Mouse (Mus musculus) left cerebral cortex, adult 2 months (tissue): ENCODE measurements around the gene Vstm5. TPM values are rescaled to one million over a fixed set of nuclear protein-coding genes. Genes with fewer than 3 reads are reported as not detected.
"Not testable (repeated sequence)": the region's sequence is repeated elsewhere in the genome, so short reads cannot be mapped to it uniquely, and the experiment has no call there.

Source experiments
- DNase-seq, 2 experiments: peaks; one replicate each; pipeline ENCODE4 v3.0.0; 2021 to 2022; ENCODE audit warnings: low spot score in 2 of 2, mixed read lengths in 1 of 2; ENCODE audit errors: extremely low spot score in 1 of 2
- H3K27ac ChIP-seq: fragments of 200-600 bp; 2 replicates; pipeline ENCODE4 v1.8.1; 2022
- H3K4me3 ChIP-seq: fragments of 200-600 bp; 2 replicates; pipeline ENCODE4 v1.8.1; 2022
- CTCF ChIP-seq: fragments of 200-600 bp; IDR thresholded peaks from 2 replicates; pipeline ENCODE4 v1.8.1; 2022; ENCODE audit warnings: antibody characterized with exemption, mild to moderate bottlenecking, moderate library complexity
- intact Hi-C: fragments of 180-260 bp; cut with DNase I; formaldehyde crosslinking; loops from one replicate; pipeline ENCODE4 v1.15.1; 2025
- long read RNA-seq, 2 experiments: library from polyadenylated mRNA; stranded (forward); transcript quantifications; one replicate each; pipeline ENCODE4 v2.0.0; 2021; ENCODE audit warnings: borderline mapping rate in 2 of 2
- total RNA-seq, 2 experiments: library from RNA; stranded (reverse); gene quantifications; 2 replicates each; pipeline ENCODE4 v1.2.3; 2021

Vstm5 gene
- 1 to 10 TPM; 7.6 to 9.2 TPM for total RNA-seq
- long read RNA-seq, experiment 1, transcript Vstm5-201 (4 exons, 1,991 nt) = major isoform, 9 of 14 reads
- long read RNA-seq, experiment 1, partial matches to known transcripts = 1 of 14 reads
- long read RNA-seq, experiment 1, other reads (novel, unspliced or antisense) = 4 of 14 reads
- long read RNA-seq, experiment 2, partial matches to known transcripts = 2 of 7 reads
- long read RNA-seq, experiment 2, other reads (novel, unspliced or antisense) = 1 of 7 reads

- Histone ChIP-seq H3K4me3 (peak within 1 kb of the TSS; percentile 49), H3K27ac (peak within 1 kb of the TSS; percentile 53)
- peak; percentile 38 to 44 for DNase-seq
- intact Hi-C loops = no loop called here
- TF ChIP-seq CTCF = no peak; the same call in 1 of the 2 replicates
Observed at GRCm38 (mm10) chr9:15239042-15239925, at the start of gene Vstm5. TSS of gene Vstm5 (plus strand) at chr9:15239045.

GRCm38 (mm10) chr9:15194806-15195205 is 44.0 kb upstream of the Vstm5 start:
- H3K27ac ChIP-seq, H3K4me3 ChIP-seq, intact Hi-C loops, DNase-seq: not testable (repeated sequence)

- H3K4me3 ChIP-seq = no peak overlapping the region
- no peak for DNase-seq
- H3K27ac ChIP-seq = no peak overlapping the region
- TF ChIP-seq CTCF = no peak
- intact Hi-C loops = no loop called here
Observed at GRCm38 (mm10) chr9:15206631-15207030, 32.2 kb upstream of the Vstm5 start.

- intact Hi-C loops = no loop called here
- TF ChIP-seq CTCF = no peak
Observed at GRCm38 (mm10) chr9:15209320-15209719, 29.5 kb upstream of the Vstm5 start.

GRCm38 (mm10) chr9:15211876-15212275 is 27.0 kb upstream of the Vstm5 start:
- DNase-seq = no peak
- intact Hi-C loops = loop anchor here (2.0 kb wide), 2 partner anchors 179 to 439 kb away; no protein-coding TSS in a partner anchor
- peak; percentile 55 for TF ChIP-seq CTCF
- no peak overlapping the region for H3K27ac ChIP-seq
- H3K4me3 ChIP-seq = no peak overlapping the region

More at GRCm38 (mm10) chr9:15209320-15209719, 29.5 kb upstream of the Vstm5 start:
- no peak overlapping the region for H3K27ac ChIP-seq
- no peak overlapping the region for H3K4me3 ChIP-seq
- DNase-seq = no peak

- TF ChIP-seq CTCF = no peak
- Histone ChIP-seq H3K4me3 (no peak overlapping the region), H3K27ac (no peak overlapping the region)
- no peak for DNase-seq
- intact Hi-C loops = loop anchor here (2.0 kb wide), 1 partner anchor 441 kb away; no protein-coding TSS in a partner anchor
Observed at GRCm38 (mm10) chr9:15213695-15214094, 25.1 kb upstream of the Vstm5 start.

- H3K4me3 ChIP-seq = no peak overlapping the region
- H3K27ac ChIP-seq = no peak overlapping the region
- no peak for TF ChIP-seq CTCF
- DNase-seq = no peak
- intact Hi-C loops = no loop called here
Observed at GRCm38 (mm10) chr9:15224912-15225311, 13.9 kb upstream of the Vstm5 start.

GRCm38 (mm10) chr9:15232445-15232844 is 6.4 kb upstream of the Vstm5 start:
- Histone ChIP-seq H3K4me3 (no peak overlapping the region), H3K27ac (no peak overlapping the region)
- intact Hi-C loops = no loop called here
- TF ChIP-seq CTCF = no peak
- no peak for DNase-seq

- intact Hi-C loops = no loop called here
- no peak for DNase-seq
- H3K27ac ChIP-seq = no peak overlapping the region
- TF ChIP-seq CTCF = no peak
- H3K4me3 ChIP-seq = no peak overlapping the region
Observed at GRCm38 (mm10) chr9:15233604-15234003, 5.2 kb upstream of the Vstm5 start.

GRCm38 (mm10) chr9:15235986-15236385 is 2.9 kb upstream of the Vstm5 start:
- Histone ChIP-seq H3K4me3 (no peak overlapping the region), H3K27ac (no peak overlapping the region)
- intact Hi-C loops = no loop called here
- no peak for TF ChIP-seq CTCF
- DNase-seq = no peak

GRCm38 (mm10) chr9:15237516-15238296 is 1.1 kb upstream of the Vstm5 start:
- intact Hi-C loops = no loop called here
- no peak for TF ChIP-seq CTCF
- DNase-seq = no peak
- no peak overlapping the region for H3K4me3 ChIP-seq
- H3K27ac ChIP-seq = no peak overlapping the region
